Mouse (Mus musculus) embryonic fibroblast, embryonic 13.5 days (primary cell): Measurements from ENCODE around the gene Spryd4. TPM values are rescaled to one million over a fixed set of nuclear protein-coding genes. Genes with fewer than 3 reads are reported as not detected.
"Not testable (repeated sequence)": the region's sequence is repeated elsewhere in the genome, so short reads cannot be mapped to it uniquely, and the experiment has no call there.

Source experiments
- H3K27ac ChIP-seq: 2 replicates; pipeline ENCODE4 v1.5.1; 2012; ENCODE audit warnings: low read length, control low read depth, inconsistent platforms; ENCODE audit not compliant: insufficient read depth
- H3K4me1 ChIP-seq: 2 replicates; pipeline ENCODE4 v1.6.1; 2011; ENCODE audit warnings: low read length; ENCODE audit not compliant: control insufficient read depth, insufficient read depth
- H3K4me3 ChIP-seq: 2 replicates; pipeline ENCODE4 v1.5.1; 2011; ENCODE audit warnings: mild to moderate bottlenecking, control low read depth, low read length; ENCODE audit not compliant: insufficient read depth
- CTCF ChIP-seq: IDR thresholded peaks from 2 replicates; pipeline ENCODE4 v1.5.1; 2011; ENCODE audit warnings: mild to moderate bottlenecking, control low read depth, low read length, moderate library complexity, borderline replicate concordance; ENCODE audit not compliant: insufficient read depth
- POLR2A ChIP-seq: IDR thresholded peaks from 2 replicates; pipeline ENCODE4 v1.6.1; 2011; ENCODE audit warnings: low read depth, mild to moderate bottlenecking, control low read depth, low read length, moderate library complexity
- polyA plus RNA-seq: library from polyadenylated mRNA; stranded (reverse); fragments of >200 nt; gene quantifications from 2 replicates; pipeline ENCODE4 v1.2.4, GENCODE M21; 2011; ENCODE audit warnings: low read depth; ENCODE audit not compliant: missing spikeins, insufficient read length

Gene Spryd4
- polyA plus RNA-seq, 1 experiment: 14.5 TPM

DNA sequence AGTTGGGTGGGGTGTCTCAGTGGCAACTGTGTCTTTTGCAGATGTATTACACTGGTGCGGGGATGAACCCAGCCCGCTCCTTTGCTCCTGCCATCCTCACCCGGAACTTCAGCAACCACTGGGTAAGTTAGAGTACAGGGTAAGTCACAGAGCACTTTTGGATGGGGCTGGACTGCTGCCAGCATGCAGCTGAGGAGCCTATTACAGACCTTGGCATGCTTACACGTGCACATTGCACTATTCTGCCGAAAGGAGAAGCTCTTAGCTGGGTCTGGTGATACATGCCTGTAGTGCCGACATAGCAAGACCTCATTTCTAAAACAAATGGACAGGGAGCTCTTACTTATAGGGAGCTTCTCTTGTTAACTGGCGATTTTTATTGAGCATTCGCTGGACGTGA is 16.0 kb upstream of the Spryd4 start:
- TF ChIP-seq POLR2A (no peak), CTCF (no peak)
- no peak overlapping the region for H3K27ac ChIP-seq
- H3K4me3 ChIP-seq: no peak overlapping the region

DNA sequence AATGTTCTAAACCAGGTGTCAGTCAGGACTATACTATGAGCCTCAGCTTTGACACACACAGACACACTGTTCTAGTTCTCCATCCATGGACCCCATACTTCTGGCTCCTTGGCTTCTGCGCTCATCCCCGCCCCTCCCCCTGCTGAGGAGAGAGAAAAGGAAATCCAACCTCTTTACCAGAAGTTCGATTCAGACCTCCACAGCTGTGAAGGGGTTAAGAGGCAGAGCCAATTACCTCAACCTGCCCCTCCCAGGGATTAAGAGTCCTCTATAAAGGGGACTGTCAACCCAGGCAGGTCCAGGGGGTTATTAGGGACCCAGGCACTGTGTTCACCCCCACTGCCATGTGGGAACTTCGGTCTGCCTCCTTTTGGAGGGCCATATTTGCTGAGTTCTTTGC is 13.9 kb upstream of the Spryd4 start, which contains the start of gene Mip:
TSS of gene Mip (plus strand) at position 301 of the 400 bp plus-strand sequence.
- Histone ChIP-seq H3K4me3 (no peak within 1 kb of the TSS), H3K27ac (no peak within 1 kb of the TSS), H3K4me1 (no peaks in the 10 kb centered on the region)
- no peak for TF ChIP-seq CTCF
- TF ChIP-seq POLR2A: no peak

More for the DNA sequence above, 16.0 kb upstream of the Spryd4 start:
- H3K4me1 ChIP-seq: peaks cover 4% of the 10 kb centered on the region; the same call in 1 of the 2 replicates

DNA sequence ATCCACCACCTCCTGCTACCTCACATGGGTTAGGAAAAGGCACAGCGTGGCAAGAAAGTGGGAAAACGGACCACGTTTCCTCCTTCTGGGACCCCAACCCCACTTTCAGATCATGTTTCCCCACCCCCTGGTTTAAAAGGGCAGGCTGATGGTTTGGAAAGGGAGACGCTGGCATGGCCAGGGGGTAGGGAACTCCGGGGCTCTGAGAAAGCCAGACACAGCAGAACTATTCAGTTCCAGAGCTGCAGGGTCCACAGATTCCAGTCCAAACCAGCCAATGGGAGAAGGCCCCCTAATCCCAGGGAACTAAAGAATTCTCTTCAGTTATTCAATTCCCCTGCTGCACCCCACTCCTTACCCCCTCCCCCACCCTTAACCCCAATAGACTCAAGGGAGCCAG is 13.5 kb upstream of the Spryd4 start:
- no peak overlapping the region for H3K4me3 ChIP-seq
- H3K27ac ChIP-seq: no peak overlapping the region
- no peaks in the 10 kb centered on the region for H3K4me1 ChIP-seq
- TF ChIP-seq CTCF (no peak), POLR2A (no peak)

DNA sequence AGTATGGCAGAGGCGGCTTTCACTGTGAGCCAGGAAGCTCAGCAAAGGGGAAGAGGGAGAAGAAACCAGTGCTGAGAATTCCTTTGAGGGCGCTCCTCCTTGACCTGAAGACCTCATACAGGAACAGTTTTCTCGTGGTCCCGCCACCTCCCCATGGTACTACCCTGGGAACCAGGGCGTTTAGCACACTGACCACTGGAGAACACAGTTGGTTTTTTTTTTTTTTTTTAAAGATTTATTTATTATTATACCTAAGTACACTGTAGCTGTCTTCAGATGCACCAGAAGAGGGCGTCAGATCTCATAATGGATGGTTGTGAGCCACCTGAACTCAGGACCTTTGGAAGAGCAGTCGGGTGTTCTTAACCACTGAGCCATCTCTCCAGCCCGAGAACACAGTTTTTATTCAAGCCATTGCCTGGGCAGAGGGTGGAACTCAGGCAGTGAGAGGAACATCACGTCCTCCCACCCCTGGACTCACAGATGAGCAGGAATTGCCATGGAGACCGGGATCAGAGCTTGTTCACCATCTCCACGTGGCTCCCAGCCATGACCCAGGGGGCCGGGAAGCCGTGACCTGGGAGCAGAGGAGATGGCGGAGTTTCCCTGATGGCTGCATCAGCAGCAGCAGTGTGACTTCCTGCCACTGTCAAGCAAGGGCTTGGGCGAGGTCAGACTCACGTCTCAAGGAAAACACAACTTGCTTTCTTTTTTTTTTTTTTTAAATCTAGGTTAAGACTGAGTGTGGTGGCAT is 10.1 kb upstream of the Spryd4 start:
- H3K4me3 ChIP-seq: no peak overlapping the region
- H3K27ac ChIP-seq: no peak overlapping the region
- TF ChIP-seq POLR2A: no peak
- no peak for TF ChIP-seq CTCF
- H3K4me1 ChIP-seq: no peaks in the 10 kb centered on the region

DNA sequence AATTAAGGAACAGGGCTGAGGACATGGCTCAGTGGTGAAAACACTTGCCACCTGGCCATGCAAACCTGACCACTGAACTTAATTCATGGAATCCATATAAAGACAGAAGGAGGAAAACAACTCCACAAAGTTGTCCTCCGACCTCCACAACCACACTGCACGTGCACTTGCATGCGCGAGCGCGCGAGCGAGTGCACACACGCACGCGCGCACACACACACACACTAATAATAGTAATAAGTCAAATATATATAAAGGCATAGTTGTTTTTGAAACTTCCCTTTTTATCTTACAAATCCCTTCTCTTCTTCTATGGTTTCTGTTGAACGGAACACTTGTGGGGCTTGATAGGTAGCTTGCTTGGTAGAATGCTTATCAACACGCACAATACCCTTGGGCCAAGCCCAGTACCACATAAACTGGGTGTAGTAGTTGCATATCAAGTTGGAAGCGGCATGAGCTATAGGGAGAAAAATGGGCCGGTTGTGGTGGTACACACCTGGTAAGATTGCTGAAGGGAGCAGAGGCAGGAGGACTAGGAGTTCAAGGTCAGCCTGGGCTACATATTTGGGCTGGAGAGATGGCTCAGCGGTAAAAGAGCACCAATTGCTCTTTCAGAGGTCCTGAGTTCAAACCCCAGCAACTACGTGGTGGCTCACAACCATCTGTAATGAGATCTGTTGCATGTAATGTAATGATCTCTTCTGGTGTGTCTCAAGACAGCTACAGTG is 6.9 kb upstream of the Spryd4 start:
- H3K4me1 ChIP-seq: no peaks in the 10 kb centered on the region
- H3K27ac ChIP-seq: no peak overlapping the region
- no peak for TF ChIP-seq POLR2A
- no peak for TF ChIP-seq CTCF
- H3K4me3 ChIP-seq: no peak overlapping the region

DNA sequence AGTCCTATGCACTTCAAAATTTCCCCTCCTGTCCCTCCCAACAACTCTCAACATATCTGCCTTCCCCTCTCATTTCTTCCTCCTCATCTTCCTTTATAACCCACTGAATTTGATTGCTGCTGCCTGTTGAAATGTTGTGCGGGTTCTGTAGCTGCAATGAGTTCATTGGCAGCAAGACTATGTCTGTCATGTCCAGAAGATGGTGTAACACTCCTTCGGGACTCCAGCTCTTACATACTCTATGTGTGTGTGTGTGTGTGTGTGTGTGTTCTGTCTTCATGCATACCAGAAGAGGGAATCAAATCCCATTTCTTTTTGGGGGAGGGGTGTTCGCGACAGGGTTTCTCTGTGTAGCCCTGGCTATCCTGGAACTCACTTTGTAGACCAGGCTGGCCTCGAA is 3.4 kb upstream of the Spryd4 start:
- TF ChIP-seq CTCF (no peak), POLR2A (no peak)
- no peaks in the 10 kb centered on the region for H3K4me1 ChIP-seq
- H3K4me3 ChIP-seq: no peak overlapping the region
- H3K27ac ChIP-seq: no peak overlapping the region

DNA sequence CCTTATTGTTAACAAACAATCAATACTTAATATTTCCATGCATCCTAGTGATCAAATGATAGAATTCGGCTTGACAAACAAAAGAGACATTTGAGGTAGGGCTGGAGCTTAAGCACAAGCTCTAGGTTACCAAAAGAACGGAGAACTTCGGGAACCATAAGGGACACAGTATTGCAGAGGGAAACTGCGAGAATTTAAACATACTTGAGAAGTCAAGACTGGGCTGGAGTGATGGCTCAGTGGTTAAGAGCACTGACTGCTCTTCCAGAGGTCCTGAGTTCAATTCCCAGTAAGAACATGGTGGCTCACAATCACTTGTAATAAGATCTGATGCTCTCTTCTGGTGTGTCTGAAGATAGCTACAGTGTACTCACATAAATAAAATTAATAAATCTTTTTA is 2.5 kb upstream of the Spryd4 start:
- not testable (repeated sequence) for H3K4me3 ChIP-seq, H3K27ac ChIP-seq, H3K4me1 ChIP-seq

DNA sequence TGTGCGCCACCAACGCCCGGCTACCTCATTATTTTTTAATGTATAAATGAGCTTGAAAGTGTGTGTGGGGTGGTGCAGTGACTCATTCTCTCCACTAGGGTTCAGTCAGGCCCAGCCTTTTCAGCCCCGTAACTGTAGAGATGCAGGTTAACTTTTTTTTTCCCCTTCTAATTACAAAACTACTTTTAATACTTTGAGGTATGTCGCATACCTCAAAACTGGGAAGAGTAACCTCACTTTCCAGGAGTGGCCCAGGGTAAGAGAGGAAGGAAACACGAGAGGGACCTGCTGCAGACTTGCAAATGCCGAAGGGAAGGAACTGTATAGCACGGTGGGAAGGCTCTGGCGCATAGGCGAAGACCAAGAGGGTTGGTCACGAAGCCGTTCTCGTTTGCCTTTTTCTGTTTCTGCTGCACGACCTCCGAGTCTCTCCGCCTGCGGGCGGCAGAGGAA is 1.3 kb upstream of the Spryd4 start:
- no peak overlapping the region for H3K27ac ChIP-seq

DNA sequence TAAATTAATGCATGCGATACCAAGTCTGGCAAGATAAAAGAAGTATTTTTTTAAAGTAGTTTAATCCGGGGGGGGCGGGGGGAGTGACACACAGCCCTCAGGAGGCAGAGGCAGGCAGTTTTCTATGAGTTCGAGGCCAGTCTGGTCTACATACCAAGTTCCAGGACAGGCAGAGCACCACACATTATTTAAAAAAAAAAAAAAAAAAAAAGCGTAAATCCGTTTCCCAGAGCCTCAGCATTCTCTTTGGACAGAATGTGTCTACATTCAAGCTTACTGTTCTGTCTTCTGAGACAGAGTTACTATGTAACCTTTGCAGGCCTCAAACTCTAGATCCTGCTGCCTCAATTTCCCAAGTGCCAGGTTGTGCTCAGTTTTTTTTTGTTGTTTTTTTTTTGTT is 541 bp upstream of the Spryd4 start:
- Histone ChIP-seq H3K4me3 (peak overlapping the region; percentile 38), H3K27ac (no peak overlapping the region), H3K4me1 (0 out of 2 replicates have a peak, but pooled peaks cover 4% of the 10 kb centered on the region)
- TF ChIP-seq CTCF (no peak), POLR2A (no peak)

More for the DNA sequence above, 1.3 kb upstream of the Spryd4 start:
- TF ChIP-seq CTCF (peak; percentile 45; the same call in 1 of the 2 replicates), POLR2A (no peak)
- Histone ChIP-seq H3K4me1 (0 out of 2 replicates have a peak, but pooled peaks cover 4% of the 10 kb centered on the region), H3K4me3 (peak overlapping the region; percentile 10)

DNA sequence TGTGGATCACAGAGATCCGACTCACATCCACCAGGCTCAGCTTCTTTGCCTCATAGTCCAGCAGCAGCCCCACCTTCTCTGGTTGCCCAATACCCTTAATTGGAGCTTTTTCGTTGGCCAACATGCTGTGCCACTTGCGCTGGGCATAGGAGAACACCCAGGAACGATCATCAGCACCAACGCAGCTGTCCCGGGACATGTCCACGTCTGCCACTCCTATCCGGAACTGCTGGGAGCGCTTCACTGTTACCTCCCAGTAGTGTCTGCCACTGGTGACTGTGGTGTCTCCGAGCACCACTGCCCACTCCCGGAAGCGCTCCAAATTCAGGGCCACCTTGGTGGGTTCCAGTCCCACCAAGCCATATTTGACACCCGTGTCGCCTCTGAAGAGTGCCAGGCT is 653 bp downstream of the Spryd4 start:
- Histone ChIP-seq H3K4me1 (0 out of 2 replicates have a peak, but pooled peaks cover 4% of the 10 kb centered on the region), H3K27ac (no peak overlapping the region), H3K4me3 (peak overlapping the region; percentile 86)
- TF ChIP-seq POLR2A: peak; percentile 31; the same call in 1 of the 2 replicates
- no peak for TF ChIP-seq CTCF
